In genomic region chr11:68874841-68875240, GRCm38 (mm10) we compare ENCODE assay signal across 8 mouse cellular contexts. TPM values are rescaled to one million over a fixed set of nuclear protein-coding genes. Genes with fewer than 3 reads are reported as not detected.
DNase-seq lines count a peak whose midpoint lies in the region; ATAC-seq and TF ChIP-seq lines count a peak whose summit lies in the region.

No protein-coding gene starts in this region.

- H3K27ac ChIP-seq in heart, postnatal 0 days (ENCODE audit: low read depth) = no peak overlapping the region
- no peak overlapping the region for H3K27ac ChIP-seq in limb, embryonic 11.5 days (replicated peaks; ENCODE audit: low read depth, low read length)

- no peak for TF ChIP-seq EP300 in heart, postnatal 0 days (IDR thresholded peaks at IDR 0.05; ENCODE audit: low read depth)

- peaks cover 5% of the 10 kb centered on the region; the same call in 1 of the 2 replicates for H3K4me1 ChIP-seq in heart, postnatal 0 days (ENCODE audit: control insufficient read depth, insufficient read depth)
- H3K4me1 ChIP-seq in limb, embryonic 11.5 days (ENCODE audit: control insufficient read depth, insufficient read depth, low read length) = no peaks in the 10 kb centered on the region

- H3K9me3 ChIP-seq in heart, postnatal 0 days (replicated peaks; ENCODE audit: control insufficient read depth, low read length) = no peaks in the 10 kb centered on the region
- H3K9me3 ChIP-seq in limb, embryonic 11.5 days (ENCODE audit: control insufficient read depth, low read length) = no peaks in the 10 kb centered on the region

- no peaks in the 10 kb centered on the region for H3K36me3 ChIP-seq in heart, postnatal 0 days (replicated peaks; ENCODE audit: control insufficient read depth, insufficient read depth, low read length)
- no peaks in the 10 kb centered on the region for H3K36me3 ChIP-seq in limb, embryonic 11.5 days (ENCODE audit: control insufficient read depth, insufficient read depth, low read length)

- peak; percentile 58 to 63 for DNase-seq in left cerebral cortex, adult 18-20 months (ENCODE audit: low spot score in 2 of 2)
- no peak for DNase-seq in left cerebral cortex, adult 8-10 months (ENCODE audit: low spot score in 2 of 2)
- DNase-seq in Muller cell, postnatal 12 days (ENCODE audit: inconsistent ontology term) = peak; percentile 38
- DNase-seq in c-Kit-positive CD71-negative TER-119-negative erythroid progenitor cells, embryonic 14.5 days (ENCODE audit: low read depth) = peak; percentile 64
- DNase-seq in heart, postnatal 0 days (ENCODE audit: low spot score) = peak; percentile 79
- DNase-seq in limb, embryonic 11.5 days (ENCODE audit: low spot score) = peak; percentile 71
- DNase-seq in retina, postnatal 1 day = peak; percentile 78

- WGBS in heart, postnatal 0 days = 0% methylated on average over 2 of the region's 2 CpGs
- WGBS in limb, embryonic 11.5 days = 0% methylated on average over 2 of the region's 2 CpGs

- ATAC-seq in heart, postnatal 0 days (ENCODE audit: insufficient read depth, low read depth) = peak; percentile 82
- no peak for ATAC-seq in limb, embryonic 11.5 days (ENCODE audit: insufficient number of reproducible peaks, low FRiP score, low TSS enrichment, low read depth)
- no peak for ATAC-seq in inflammation-experienced regulatory T-cells, adult 6 months

- peak; percentile 87 for TF ChIP-seq CTCF in heart, postnatal 0 days (IDR thresholded peaks at IDR 0.05; ENCODE audit: low read depth)

- H3K4me3 ChIP-seq in heart, postnatal 0 days (ENCODE audit: low read depth, low read length) = no peak overlapping the region
- H3K4me3 ChIP-seq in limb, embryonic 11.5 days (ENCODE audit: low read depth, low read length) = no peak overlapping the region

- H3K4me2 ChIP-seq in heart, postnatal 0 days (ENCODE audit: low read depth, low read length) = no peak overlapping the region
- H3K4me2 ChIP-seq in limb, embryonic 11.5 days (ENCODE audit: low read depth, severe bottlenecking) = no peak overlapping the region

- no peaks in the 10 kb centered on the region for H3K27me3 ChIP-seq in heart, postnatal 0 days (ENCODE audit: control insufficient read depth, insufficient read depth, low read length)
- no peaks in the 10 kb centered on the region for H3K27me3 ChIP-seq in limb, embryonic 11.5 days (ENCODE audit: control insufficient read depth, insufficient read depth, low read length)

- no peak overlapping the region for H3K9ac ChIP-seq in heart, postnatal 0 days (replicated peaks; ENCODE audit: low read depth, low read length)
- no peak overlapping the region for H3K9ac ChIP-seq in limb, embryonic 11.5 days (ENCODE audit: low read length)

RNA-seq across cellular contexts. Expression of gene Ndel1, which starts 3.2 kb away (rescaled TPM):
- 100 to 1,000 TPM; 110 to 127 TPM for total RNA-seq in left cerebral cortex, adult 18-20 months (2021)
- total RNA-seq in left cerebral cortex, adult 8-10 months (2022) = 100 to 1,000 TPM in 3 of 4 experiments, 10 to 100 TPM in 1; 95.2 to 113 (median 110) TPM
- 70.9 and 130 TPM in 2 replicates for total RNA-seq in heart, postnatal 0 days (2014; rRNA removed; ENCODE audit: low replicate concordance)
- polyA plus RNA-seq in heart, postnatal 0 days (2015; fragmentation: Nextera tagmentation; extraction: Ambion mirVana) = 60.7 and 62.3 TPM in 2 replicates
- 53.2 and 57.8 TPM in 2 replicates for polyA plus RNA-seq in limb, embryonic 11.5 days (2014; fragmentation: Nextera tagmentation; extraction: Ambion mirVana)
- polyA plus RNA-seq in inflammation-experienced regulatory T-cells, adult 6 months (2017; shearing (Covaris generic)) = 10 to 100 TPM; 30.8 to 36.0 (median 32.1) TPM

RNA-seq across cellular contexts. Expression of gene Rnf222, which starts 13.5 kb away (rescaled TPM):
- total RNA-seq in left cerebral cortex, adult 18-20 months (2021) = not detected
- total RNA-seq in left cerebral cortex, adult 8-10 months (2022) = under 1 TPM in 1 of 4 experiments, not detected in 3; 0.17 TPM
- total RNA-seq in heart, postnatal 0 days (2014; rRNA removed; ENCODE audit: low replicate concordance) = not detected in 2 replicates
- polyA plus RNA-seq in heart, postnatal 0 days (2015; fragmentation: Nextera tagmentation; extraction: Ambion mirVana) = 0.14 and 0.15 TPM in 2 replicates
- polyA plus RNA-seq in limb, embryonic 11.5 days (2014; fragmentation: Nextera tagmentation; extraction: Ambion mirVana) = not detected in 2 replicates
- polyA plus RNA-seq in inflammation-experienced regulatory T-cells, adult 6 months (2017; shearing (Covaris generic)) = not detected

RNA-seq across cellular contexts. Expression of gene Rpl26, which starts 26.5 kb away (rescaled TPM):
- total RNA-seq in left cerebral cortex, adult 18-20 months (2021) = 100 to 1,000 TPM; 894 to 903 TPM
- 100 to 1,000 TPM; 920 to 943 (median 931) TPM for total RNA-seq in left cerebral cortex, adult 8-10 months (2022)
- 1,343 and 1,533 TPM in 2 replicates for total RNA-seq in heart, postnatal 0 days (2014; rRNA removed; ENCODE audit: low replicate concordance)
- 529 and 545 TPM in 2 replicates for polyA plus RNA-seq in heart, postnatal 0 days (2015; fragmentation: Nextera tagmentation; extraction: Ambion mirVana)
- 1,145 and 1,149 TPM in 2 replicates for polyA plus RNA-seq in limb, embryonic 11.5 days (2014; fragmentation: Nextera tagmentation; extraction: Ambion mirVana)
- 1,000 to 10,000 TPM; 1,371 to 2,270 (median 2,196) TPM for polyA plus RNA-seq in inflammation-experienced regulatory T-cells, adult 6 months (2017; shearing (Covaris generic))

RNA-seq across cellular contexts. Expression of gene Odf4, which starts 52.0 kb away (rescaled TPM):
- total RNA-seq in left cerebral cortex, adult 18-20 months (2021) = not detected
- total RNA-seq in left cerebral cortex, adult 8-10 months (2022) = 1 to 10 TPM; 1.1 to 2.2 (median 1.7) TPM
- not detected in 2 replicates for total RNA-seq in heart, postnatal 0 days (2014; rRNA removed; ENCODE audit: low replicate concordance)
- not detected in 2 replicates for polyA plus RNA-seq in heart, postnatal 0 days (2015; fragmentation: Nextera tagmentation; extraction: Ambion mirVana)
- polyA plus RNA-seq in limb, embryonic 11.5 days (2014; fragmentation: Nextera tagmentation; extraction: Ambion mirVana) = not detected in 2 replicates
- not detected for polyA plus RNA-seq in inflammation-experienced regulatory T-cells, adult 6 months (2017; shearing (Covaris generic))

Comparison
In these comparisons a context has a peak if more than half of its experiments do, and no peak if none do; other contexts are left out.
1. DNase-seq: peak in left cerebral cortex, adult 18-20 months (2 of 2), Muller cell, postnatal 12 days (single experiment), c-Kit-positive CD71-negative TER-119-negative erythroid progenitor cells, embryonic 14.5 days (single experiment), heart, postnatal 0 days (single experiment), limb, embryonic 11.5 days (single experiment) and retina, postnatal 1 day (single experiment); none in left cerebral cortex, adult 8-10 months (0 of 2).